Mouse (Mus musculus): ENCODE data around the gene Kcnk6. TPM values are rescaled to one million over a fixed set of nuclear protein-coding genes. Genes with fewer than 3 reads are reported as not detected.

Kcnk6 gene
- polyA plus RNA-seq, 1 experiment = 7.1 TPM

DNA sequence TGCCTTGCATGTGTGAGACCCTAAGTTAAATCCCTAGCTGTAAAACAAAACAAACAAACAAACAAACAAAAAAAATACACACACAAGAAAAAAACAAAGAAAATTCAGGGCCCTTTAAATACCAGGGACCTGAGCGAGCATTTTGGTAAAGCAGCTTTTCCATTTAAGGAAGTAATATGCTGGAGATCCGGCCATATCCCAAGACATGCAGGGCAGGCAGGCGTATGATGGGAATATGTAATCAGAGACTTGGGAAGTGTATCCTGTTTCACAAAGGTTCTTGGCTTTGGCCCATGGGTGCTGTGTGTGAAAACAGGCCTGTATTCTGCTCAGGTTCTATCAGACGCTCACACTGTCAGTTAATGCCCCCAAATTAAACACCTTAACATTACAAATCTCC is 45.2 kb upstream of the Kcnk6 start:
- Histone ChIP-seq H3K9me3 (replicated peaks; ENCODE audit: control insufficient read depth, insufficient read depth, low read length, poor library complexity, severe bottlenecking) (no peaks in the 10 kb centered on the region), H3K4me1 (ENCODE audit: control insufficient read depth, insufficient read depth, low read length) (peaks cover 2% of the 10 kb centered on the region), H3K27me3 (ENCODE audit: control insufficient read depth, insufficient read depth, low read length, poor library complexity, severe bottlenecking) (no peaks in the 10 kb centered on the region), H3K36me3 (ENCODE audit: control insufficient read depth, insufficient read depth, low read length, poor library complexity, severe bottlenecking) (peaks cover 14% of the 10 kb centered on the region), H3K9ac (ENCODE audit: low read depth, poor library complexity, severe bottlenecking) (no peak overlapping the region), H3K27ac (ENCODE audit: insufficient read depth, low read length) (no peak overlapping the region), H3K4me3 (ENCODE audit: low read depth, low read length) (no peak overlapping the region)
- TF ChIP-seq EP300 (IDR thresholded peaks at IDR 0.05; ENCODE audit: insufficient read depth, low read depth, low read length) (no peak), CTCF (IDR thresholded peaks at IDR 0.05; ENCODE audit: low read depth, low read length) (no peak), POLR2A (IDR thresholded peaks at IDR 0.05; ENCODE audit: insufficient read depth, low read length) (no peak)

DNA sequence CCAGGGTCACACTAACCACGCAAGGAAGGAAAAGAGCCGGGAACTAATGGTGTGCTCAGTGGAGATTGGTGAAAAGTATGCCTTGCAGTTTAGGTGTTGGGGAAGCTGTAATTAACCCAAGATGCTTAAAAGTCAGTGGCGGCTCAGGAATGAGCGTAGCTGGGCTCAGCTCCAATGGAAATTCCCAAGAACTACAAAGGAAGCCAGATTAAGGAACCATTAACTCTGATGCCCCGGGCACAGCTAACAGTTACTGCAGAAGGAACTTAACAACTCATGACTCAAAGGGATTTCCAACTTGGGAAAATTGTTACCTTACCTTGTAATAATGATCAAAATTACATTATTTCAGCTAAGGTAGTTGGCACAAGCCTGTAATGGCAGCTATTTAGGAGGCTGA is 44.4 kb upstream of the Kcnk6 start:
- no peaks in the 10 kb centered on the region for H3K27me3 ChIP-seq (ENCODE audit: control insufficient read depth, insufficient read depth, low read length, poor library complexity, severe bottlenecking)
- TF ChIP-seq CTCF (IDR thresholded peaks at IDR 0.05; ENCODE audit: low read depth, low read length) (no peak), POLR2A (IDR thresholded peaks at IDR 0.05; ENCODE audit: insufficient read depth, low read length) (no peak), EP300 (IDR thresholded peaks at IDR 0.05; ENCODE audit: insufficient read depth, low read depth, low read length) (no peak)
- no peak overlapping the region for H3K4me3 ChIP-seq (ENCODE audit: low read depth, low read length)
- no peak overlapping the region for H3K9ac ChIP-seq (ENCODE audit: low read depth, poor library complexity, severe bottlenecking)
- peaks cover 2% of the 10 kb centered on the region for H3K4me1 ChIP-seq (ENCODE audit: control insufficient read depth, insufficient read depth, low read length)
- H3K27ac ChIP-seq (ENCODE audit: insufficient read depth, low read length) = no peak overlapping the region
- peaks cover 14% of the 10 kb centered on the region for H3K36me3 ChIP-seq (ENCODE audit: control insufficient read depth, insufficient read depth, low read length, poor library complexity, severe bottlenecking)
- H3K9me3 ChIP-seq (replicated peaks; ENCODE audit: control insufficient read depth, insufficient read depth, low read length, poor library complexity, severe bottlenecking) = no peaks in the 10 kb centered on the region

DNA sequence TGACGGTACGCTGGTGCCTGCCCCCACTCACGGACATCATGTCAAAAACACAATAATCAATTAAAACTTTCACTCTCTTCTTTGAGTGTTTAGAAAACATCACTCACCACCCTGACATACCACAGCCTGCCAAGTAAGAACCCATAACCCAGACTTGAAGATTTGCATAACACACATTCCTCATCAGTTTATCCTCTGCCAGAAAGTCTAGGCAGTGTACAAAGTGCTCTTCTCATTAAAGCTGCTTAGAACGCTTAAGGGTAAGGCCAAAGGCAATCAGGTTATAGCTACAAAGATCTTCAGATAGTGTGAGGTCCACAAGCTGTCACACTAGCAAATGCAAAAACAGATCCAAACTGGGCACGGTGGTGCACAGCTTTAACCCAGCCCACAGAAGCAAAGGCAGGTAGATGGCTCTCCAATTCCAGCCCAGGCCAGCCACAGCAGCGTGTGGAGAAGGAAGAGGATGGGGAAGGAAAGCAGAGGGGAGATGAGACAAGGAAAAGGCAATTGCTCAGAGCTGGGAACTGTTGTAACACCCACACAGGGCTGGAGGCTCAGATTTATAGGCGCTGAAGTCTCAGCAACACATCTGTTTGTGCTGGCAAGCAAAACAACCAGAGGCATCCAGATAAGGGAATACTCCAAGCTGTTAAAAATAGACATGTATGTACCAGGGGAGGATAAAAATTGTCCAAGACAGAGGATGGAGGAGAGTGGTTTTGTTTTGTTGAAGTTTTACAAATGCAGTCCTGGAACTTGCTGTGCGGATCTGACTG is 39.6 kb upstream of the Kcnk6 start:
- Histone ChIP-seq H3K9ac (ENCODE audit: low read depth, poor library complexity, severe bottlenecking) (no peak overlapping the region), H3K36me3 (ENCODE audit: control insufficient read depth, insufficient read depth, low read length, poor library complexity, severe bottlenecking) (peaks cover 4% of the 10 kb centered on the region; the same call in 1 of the 2 replicates), H3K27me3 (ENCODE audit: control insufficient read depth, insufficient read depth, low read length, poor library complexity, severe bottlenecking) (no peaks in the 10 kb centered on the region), H3K4me3 (ENCODE audit: low read depth, low read length) (no peak overlapping the region), H3K27ac (ENCODE audit: insufficient read depth, low read length) (no peak overlapping the region), H3K9me3 (replicated peaks; ENCODE audit: control insufficient read depth, insufficient read depth, low read length, poor library complexity, severe bottlenecking) (no peaks in the 10 kb centered on the region), H3K4me1 (ENCODE audit: control insufficient read depth, insufficient read depth, low read length) (peaks cover 3% of the 10 kb centered on the region)
- TF ChIP-seq EP300 (IDR thresholded peaks at IDR 0.05; ENCODE audit: insufficient read depth, low read depth, low read length) = no peak
- no peak for TF ChIP-seq POLR2A (IDR thresholded peaks at IDR 0.05; ENCODE audit: insufficient read depth, low read length)
- TF ChIP-seq CTCF (IDR thresholded peaks at IDR 0.05; ENCODE audit: low read depth, low read length) = no peak

DNA sequence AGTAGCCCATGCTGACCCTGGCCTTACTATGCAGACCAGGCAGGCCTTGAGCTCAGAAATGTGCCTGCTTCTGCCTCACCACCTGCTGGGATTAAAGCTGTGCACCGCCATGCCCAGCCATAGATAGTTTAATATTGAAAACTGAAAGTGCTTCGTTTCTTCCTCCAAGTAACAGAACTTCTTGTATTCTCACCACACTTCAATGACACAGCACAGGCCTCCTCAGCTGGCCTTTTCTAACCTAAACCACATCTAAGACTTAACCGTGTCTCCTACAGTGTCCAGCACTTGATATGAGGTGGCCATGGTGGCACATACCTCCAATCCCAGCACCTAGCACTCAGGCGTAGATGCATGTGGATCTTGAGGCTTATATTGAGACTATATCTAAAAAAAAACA is 38.1 kb upstream of the Kcnk6 start:
- peaks cover 2% of the 10 kb centered on the region for H3K4me1 ChIP-seq (ENCODE audit: control insufficient read depth, insufficient read depth, low read length)
- H3K9me3 ChIP-seq (replicated peaks; ENCODE audit: control insufficient read depth, insufficient read depth, low read length, poor library complexity, severe bottlenecking) = no peaks in the 10 kb centered on the region
- H3K27ac ChIP-seq (ENCODE audit: insufficient read depth, low read length) = no peak overlapping the region
- no peak overlapping the region for H3K9ac ChIP-seq (ENCODE audit: low read depth, poor library complexity, severe bottlenecking)
- H3K27me3 ChIP-seq (ENCODE audit: control insufficient read depth, insufficient read depth, low read length, poor library complexity, severe bottlenecking) = no peaks in the 10 kb centered on the region
- TF ChIP-seq POLR2A (IDR thresholded peaks at IDR 0.05; ENCODE audit: insufficient read depth, low read length) (no peak), EP300 (IDR thresholded peaks at IDR 0.05; ENCODE audit: insufficient read depth, low read depth, low read length) (no peak), CTCF (IDR thresholded peaks at IDR 0.05; ENCODE audit: low read depth, low read length) (no peak)
- no peak overlapping the region for H3K4me3 ChIP-seq (ENCODE audit: low read depth, low read length)
- no peaks in the 10 kb centered on the region for H3K36me3 ChIP-seq (ENCODE audit: control insufficient read depth, insufficient read depth, low read length, poor library complexity, severe bottlenecking)

DNA sequence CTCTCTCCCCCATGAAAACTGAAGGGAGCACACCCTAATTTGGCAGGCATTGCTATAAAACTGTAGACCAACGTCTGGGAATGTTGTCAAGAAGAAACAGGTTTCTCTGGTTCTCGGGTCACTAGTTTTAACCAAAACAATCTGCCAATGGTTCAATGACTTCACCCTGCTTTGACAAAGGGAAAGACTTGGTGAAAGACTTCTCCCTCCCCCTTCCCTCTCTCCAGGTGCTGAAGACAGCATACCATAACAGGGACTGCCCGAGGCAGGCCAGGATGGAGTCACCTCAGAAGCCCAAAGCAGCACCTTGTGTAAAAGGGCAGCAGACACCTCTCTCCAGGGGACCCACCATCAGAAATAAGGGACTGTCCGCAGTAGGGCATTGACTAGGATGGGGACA is 34.6 kb upstream of the Kcnk6 start:
- peaks cover 2% of the 10 kb centered on the region for H3K4me1 ChIP-seq (ENCODE audit: control insufficient read depth, insufficient read depth, low read length)
- H3K27ac ChIP-seq (ENCODE audit: insufficient read depth, low read length) = no peak overlapping the region
- TF ChIP-seq CTCF (IDR thresholded peaks at IDR 0.05; ENCODE audit: low read depth, low read length) = no peak
- 0 out of 2 replicates have a peak, but pooled peaks have one; percentile 8 for TF ChIP-seq EP300 (IDR thresholded peaks at IDR 0.05; ENCODE audit: insufficient read depth, low read depth, low read length)
- H3K9ac ChIP-seq (ENCODE audit: low read depth, poor library complexity, severe bottlenecking) = no peak overlapping the region
- H3K9me3 ChIP-seq (replicated peaks; ENCODE audit: control insufficient read depth, insufficient read depth, low read length, poor library complexity, severe bottlenecking) = no peaks in the 10 kb centered on the region
- H3K36me3 ChIP-seq (ENCODE audit: control insufficient read depth, insufficient read depth, low read length, poor library complexity, severe bottlenecking) = peaks cover 7% of the 10 kb centered on the region
- no peak overlapping the region for H3K4me3 ChIP-seq (ENCODE audit: low read depth, low read length)
- no peaks in the 10 kb centered on the region for H3K27me3 ChIP-seq (ENCODE audit: control insufficient read depth, insufficient read depth, low read length, poor library complexity, severe bottlenecking)

DNA sequence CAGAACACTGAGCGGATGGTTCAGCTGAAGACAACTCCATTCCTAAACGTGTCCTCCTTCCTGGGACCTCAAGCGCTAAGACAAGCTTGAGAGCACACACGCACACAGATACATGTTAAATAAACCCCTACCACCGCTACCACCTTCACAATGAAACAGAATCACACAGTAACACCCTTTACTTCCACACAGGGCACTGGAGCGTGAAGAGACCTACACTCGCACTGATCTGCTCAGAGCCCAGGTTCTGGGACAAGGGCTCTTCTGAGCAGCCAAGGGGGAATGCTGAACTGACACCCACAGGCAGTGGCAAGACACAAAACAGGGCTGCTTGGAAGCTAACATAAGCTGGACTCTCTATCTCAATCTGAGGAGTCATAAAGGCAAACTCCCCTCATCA is 33.3 kb upstream of the Kcnk6 start:
- H3K4me1 ChIP-seq (ENCODE audit: control insufficient read depth, insufficient read depth, low read length) = no peaks in the 10 kb centered on the region
- TF ChIP-seq EP300 (IDR thresholded peaks at IDR 0.05; ENCODE audit: insufficient read depth, low read depth, low read length) (no peak), CTCF (IDR thresholded peaks at IDR 0.05; ENCODE audit: low read depth, low read length) (no peak), POLR2A (IDR thresholded peaks at IDR 0.05; ENCODE audit: insufficient read depth, low read length) (no peak)
- peaks cover 7% of the 10 kb centered on the region for H3K36me3 ChIP-seq (ENCODE audit: control insufficient read depth, insufficient read depth, low read length, poor library complexity, severe bottlenecking)

More for the DNA sequence above, 33.3 kb upstream of the Kcnk6 start:
- H3K9ac ChIP-seq (ENCODE audit: low read depth, poor library complexity, severe bottlenecking) = no peak overlapping the region
- H3K4me3 ChIP-seq (ENCODE audit: low read depth, low read length) = no peak overlapping the region
- no peaks in the 10 kb centered on the region for H3K27me3 ChIP-seq (ENCODE audit: control insufficient read depth, insufficient read depth, low read length, poor library complexity, severe bottlenecking)
- no peak overlapping the region for H3K27ac ChIP-seq (ENCODE audit: insufficient read depth, low read length)
- no peaks in the 10 kb centered on the region for H3K9me3 ChIP-seq (replicated peaks; ENCODE audit: control insufficient read depth, insufficient read depth, low read length, poor library complexity, severe bottlenecking)
